Mouse (Mus musculus) olfactory bulb, adult 2 months (tissue): Measurements from ENCODE around the gene Cxcl17.
"Not testable (repeated sequence)": the region's sequence is repeated elsewhere in the genome, so short reads cannot be mapped to it uniquely, and the experiment has no call there.

Source experiments
- CTCF ChIP-seq: fragments of 200-500 bp; IDR thresholded peaks from 2 replicates; pipeline ENCODE4 v1.5.1; 2012; ENCODE audit warnings: low read depth, mild to moderate bottlenecking, low read length, moderate library complexity; ENCODE audit not compliant: insufficient read depth
- POLR2A ChIP-seq: fragments of 200-500 bp; IDR thresholded peaks from 2 replicates; pipeline ENCODE4 v1.6.1; 2012; ENCODE audit warnings: mild to moderate bottlenecking, low read depth, low read length, moderate library complexity; ENCODE audit not compliant: insufficient read depth

GRCm38 (mm10) chr7:25461336-25462032, 48.8 kb upstream of the Cxcl17 start:
- not testable (repeated sequence) for TF ChIP-seq CTCF, POLR2A
